Mouse (Mus musculus): ENCODE results near the gene Samhd1.

DNA sequence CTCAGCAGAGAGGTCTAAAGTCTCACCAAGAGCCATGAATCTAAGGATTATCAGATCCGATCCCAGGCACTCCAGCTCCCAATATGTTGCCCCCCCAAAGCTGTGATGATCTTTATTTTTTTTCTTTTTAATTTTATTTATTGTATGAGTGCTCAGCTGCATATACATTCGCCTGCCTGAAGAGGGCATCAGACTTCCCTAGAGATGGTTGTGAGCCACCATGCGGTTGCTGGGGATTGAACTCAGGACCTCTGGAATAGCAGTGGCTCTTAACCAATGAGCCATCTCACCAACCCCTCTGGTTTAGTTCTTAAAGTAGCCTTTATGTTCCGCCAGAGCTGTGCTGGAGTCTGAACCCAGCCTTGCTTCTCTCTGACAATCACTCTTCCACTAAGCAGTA is 81.3 kb downstream of the Samhd1 start:
- TF ChIP-seq CTCF (IDR thresholded peaks at IDR 0.05; ENCODE audit: low read depth, low read length) (peak; percentile 14; the same call in 1 of the 2 replicates), POLR2A (IDR thresholded peaks at IDR 0.05; ENCODE audit: borderline replicate concordance, low read depth, low read length) (no peak)

Data from bone marrow macrophage, adult 2 months (primary cell).